Mouse (Mus musculus) A20 (cell line): ENCODE data around the gene Gng12.
"Not testable (repeated sequence)": the region's sequence is repeated elsewhere in the genome, so short reads cannot be mapped to it uniquely, and the experiment has no call there.

Source experiments
- DNase-seq: peaks from one replicate; pipeline ENCODE4 v3.0.0-alpha.2; 2011; ENCODE audit warnings: low read depth, low spot score

Gng12 gene

GRCm38 (mm10) chr6:66989037-66989436 lies 92.8 kb downstream of the Gng12 start:
- no peak for DNase-seq

DNA sequence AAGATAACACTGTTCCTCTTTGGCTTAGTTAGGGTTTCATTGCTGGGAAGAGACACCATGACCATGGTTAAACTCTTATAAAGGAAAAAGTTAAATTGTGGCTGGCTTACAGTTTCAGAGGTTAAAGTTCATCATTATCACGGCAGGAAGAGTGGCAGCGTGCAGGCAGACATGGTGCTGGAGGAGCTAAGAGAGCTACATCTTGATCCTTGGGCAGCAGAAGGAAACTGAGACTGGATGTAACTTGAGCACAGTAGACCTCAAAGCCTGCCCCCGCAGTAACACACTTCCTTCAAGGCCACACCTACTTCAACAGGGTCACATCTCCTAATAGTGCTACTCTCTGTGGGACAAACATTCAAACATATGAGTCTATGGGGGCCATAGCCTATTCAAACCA lies 93.3 kb downstream of the Gng12 start:
- DNase-seq, result no peak

DNA sequence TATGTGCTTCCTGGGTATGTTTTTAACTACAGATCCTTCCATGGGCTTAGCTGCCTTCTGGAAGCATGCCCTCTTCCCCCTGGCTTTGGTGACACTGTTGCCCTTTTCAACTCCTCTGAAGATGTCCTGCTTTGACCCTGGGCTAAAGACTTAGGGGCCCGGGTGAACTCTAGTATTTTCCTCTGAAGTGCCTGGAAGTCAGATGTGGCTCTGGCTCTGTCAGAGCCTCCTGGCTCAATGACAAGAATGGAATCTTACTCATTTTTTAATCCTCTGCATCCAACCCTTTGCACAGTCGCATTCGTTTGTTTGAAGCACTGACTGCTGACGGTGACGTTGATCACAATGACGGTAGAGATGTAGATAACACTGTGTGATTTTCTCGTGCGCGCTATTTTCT lies 96.0 kb downstream of the Gng12 start:
- no peak for DNase-seq

DNA sequence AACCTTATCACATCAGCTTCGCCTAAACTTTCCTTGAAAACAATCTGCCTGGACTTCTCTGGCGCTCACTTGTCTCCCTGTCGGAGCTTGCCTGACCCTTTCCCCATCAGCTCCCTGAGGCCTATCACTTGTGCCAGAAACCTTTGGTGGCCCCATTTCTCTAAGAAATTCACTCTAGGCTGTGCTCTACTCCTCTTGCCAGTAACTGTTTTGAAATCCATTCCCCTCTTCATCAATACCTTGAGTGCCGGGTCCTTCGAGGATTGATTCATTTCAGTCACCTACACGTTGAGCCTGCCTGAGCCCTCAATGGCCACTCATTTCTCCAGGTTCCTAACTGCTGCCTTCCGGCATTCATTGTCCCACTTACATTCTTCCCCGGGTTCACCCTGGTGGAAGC lies 96.6 kb downstream of the Gng12 start:
- DNase-seq, result no peak

- no peak for DNase-seq
These were observed 98.8 kb downstream of the Gng12 start for GRCm38 (mm10) chr6:66994981-66995380.

- no peak for DNase-seq
These were observed 99.6 kb downstream of the Gng12 start for GRCm38 (mm10) chr6:66995825-66996224.

DNA sequence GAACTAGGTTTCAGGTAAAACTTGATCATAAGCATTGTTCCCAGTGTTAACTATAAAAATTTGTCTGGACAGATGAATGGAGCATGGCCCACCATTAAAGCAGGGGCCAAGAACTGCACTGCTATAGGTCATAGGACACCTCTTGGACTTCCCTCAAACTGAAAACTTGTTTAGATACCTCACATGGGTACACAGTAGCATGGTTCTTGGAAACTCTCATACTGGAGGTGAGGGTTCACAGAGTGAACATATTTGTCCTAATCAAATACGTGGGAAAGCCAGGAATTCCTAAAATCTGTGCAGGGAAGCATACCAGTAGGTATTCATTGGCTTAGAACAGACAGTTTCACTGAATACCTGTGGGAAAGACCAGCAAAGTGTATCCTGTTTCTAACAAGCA lies 100.1 kb downstream of the Gng12 start:
- no peak for DNase-seq

DNA sequence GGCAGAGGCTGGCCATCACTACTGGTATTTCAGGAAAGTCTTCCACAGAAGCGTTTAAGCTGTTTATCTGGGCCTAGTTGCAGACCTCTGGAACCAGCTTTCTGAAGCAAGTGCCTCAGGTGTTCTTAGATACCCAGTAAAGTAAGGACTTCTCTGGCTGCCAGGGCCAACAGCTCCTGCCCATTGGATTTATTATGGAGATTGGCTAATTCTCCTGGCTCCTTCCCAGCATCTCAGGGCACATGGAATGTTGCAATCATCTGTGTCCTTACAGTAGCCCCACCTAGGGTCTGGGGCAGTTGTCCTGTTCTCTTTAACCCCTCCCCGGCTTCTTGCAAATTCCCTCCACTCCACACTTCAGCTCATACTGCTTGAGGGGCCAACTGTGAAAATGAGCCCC lies 102.4 kb downstream of the Gng12 start:
- no peak for DNase-seq

GRCm38 (mm10) chr6:66999800-67000199 lies 103.6 kb downstream of the Gng12 start:
- DNase-seq, result no peak

- DNase-seq, result no peak
These were observed 113.7 kb downstream of the Gng12 start for GRCm38 (mm10) chr6:67009888-67010287.

DNA sequence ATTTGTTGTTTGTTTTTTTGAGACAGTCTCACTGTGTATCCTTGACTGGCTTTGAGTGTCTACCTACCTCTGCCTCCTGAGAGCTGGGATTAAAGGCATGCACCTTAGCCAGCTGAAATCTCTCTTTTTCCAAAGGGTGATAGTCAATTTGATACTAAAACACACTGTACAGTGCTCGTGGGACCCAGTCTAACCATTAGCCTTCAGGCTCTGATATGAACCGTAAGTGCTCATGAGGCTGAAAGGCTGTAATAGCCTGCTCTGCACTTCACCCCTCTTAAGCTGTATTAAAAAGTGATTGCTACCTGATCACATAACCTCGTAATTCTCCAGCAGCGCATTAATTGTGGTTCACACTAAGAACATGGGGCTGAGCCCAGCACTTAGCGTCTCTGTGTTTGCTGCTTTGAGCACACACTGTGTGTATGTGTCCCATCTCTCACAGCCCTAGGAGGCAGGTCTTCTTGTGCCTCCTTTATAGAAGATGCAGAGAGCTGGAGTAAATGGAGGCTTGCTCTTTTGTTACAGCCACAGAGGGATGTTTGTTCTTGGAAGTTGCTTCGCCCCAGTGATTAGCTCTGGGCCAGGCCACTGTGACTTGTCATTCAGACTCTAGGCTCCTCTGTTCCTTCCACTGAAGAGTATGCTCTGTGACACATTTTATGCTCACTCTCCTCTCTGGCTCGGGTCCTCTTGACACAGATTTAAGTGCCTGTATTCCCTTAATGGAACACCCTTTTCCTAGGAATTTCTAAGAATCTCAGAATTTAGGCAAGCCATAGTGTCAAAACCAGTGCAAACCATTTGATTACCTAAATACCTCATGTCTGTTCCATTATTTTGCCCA lies 114.4 kb downstream of the Gng12 start:
- DNase-seq, result no peak

GRCm38 (mm10) chr6:67011217-67011518 lies 115.0 kb downstream of the Gng12 start:
- DNase-seq, result no peak

DNA sequence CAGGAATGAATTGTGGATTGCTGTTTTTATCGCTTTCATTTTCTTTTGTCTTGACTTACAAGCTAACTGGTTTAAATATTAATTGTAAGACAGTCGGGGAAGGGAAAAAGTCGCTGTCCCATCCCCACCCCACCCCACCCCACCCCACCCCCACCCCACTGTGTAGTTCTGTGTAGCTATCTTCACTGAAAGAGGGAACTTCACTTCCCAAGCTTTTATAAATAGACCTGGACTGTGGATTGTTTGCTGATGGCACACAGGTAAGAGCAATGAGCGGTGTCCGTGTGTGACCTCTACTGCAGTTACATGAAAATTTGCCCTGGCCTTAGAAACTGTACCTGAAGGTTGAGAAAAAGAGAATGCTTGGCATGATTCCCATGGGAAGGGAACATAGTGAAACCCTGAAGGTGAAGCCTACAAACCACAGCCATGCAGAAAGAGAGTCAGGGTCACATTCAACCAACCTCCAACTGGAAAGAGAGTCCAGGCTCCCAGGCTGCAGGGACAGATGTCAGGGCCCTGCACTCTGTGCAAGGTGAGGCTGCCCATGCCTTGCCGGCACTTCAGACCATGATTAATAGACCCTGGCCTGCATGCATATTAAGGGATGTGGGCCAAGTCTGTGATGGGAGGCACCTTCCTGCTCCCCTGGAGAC lies 117.2 kb downstream of the Gng12 start:
- DNase-seq, result no peak

GRCm38 (mm10) chr6:67013949-67014678 lies 117.9 kb downstream of the Gng12 start:
- no peak for DNase-seq

- DNase-seq, result no peak
These were observed 118.5 kb downstream of the Gng12 start for GRCm38 (mm10) chr6:67014679-67015075.

DNA sequence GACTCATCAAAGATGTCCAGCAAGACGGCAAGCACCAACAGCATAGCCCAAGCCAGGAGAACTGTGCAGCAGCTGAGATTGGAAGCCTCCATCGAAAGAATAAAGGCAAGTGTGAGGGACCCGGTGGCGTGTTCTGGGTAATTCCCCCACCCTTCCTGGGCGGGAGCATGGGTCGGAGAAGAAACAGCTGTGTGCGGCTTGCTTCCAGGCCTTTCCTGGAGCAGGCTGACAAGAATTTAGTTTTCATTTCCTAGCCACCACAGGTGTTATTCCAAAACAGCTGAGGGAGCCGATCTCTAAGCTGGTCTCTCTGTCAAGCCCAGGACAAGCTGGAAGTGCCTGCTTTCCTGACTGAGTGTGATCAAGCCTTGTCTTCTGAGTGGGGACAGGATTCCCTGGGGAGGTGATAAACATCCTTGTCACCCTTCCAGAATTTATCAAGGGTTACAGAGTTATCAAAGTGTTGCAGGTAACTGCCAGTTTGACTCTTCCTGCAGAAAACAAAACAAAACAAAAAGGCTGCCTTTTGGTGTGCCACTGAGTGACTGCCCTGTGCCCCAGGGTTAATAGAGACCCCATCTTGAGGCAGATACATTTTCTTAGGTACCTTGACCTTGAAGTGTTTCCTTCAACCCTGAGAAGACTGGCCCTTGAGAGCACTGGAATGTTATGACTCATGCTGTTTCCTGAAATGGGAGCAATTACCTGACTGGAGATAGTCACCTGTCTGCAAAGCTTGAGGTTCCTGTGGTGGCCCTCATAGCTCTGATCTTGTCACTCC lies 119.7 kb downstream of the Gng12 start:
- DNase-seq, result no peak

DNA sequence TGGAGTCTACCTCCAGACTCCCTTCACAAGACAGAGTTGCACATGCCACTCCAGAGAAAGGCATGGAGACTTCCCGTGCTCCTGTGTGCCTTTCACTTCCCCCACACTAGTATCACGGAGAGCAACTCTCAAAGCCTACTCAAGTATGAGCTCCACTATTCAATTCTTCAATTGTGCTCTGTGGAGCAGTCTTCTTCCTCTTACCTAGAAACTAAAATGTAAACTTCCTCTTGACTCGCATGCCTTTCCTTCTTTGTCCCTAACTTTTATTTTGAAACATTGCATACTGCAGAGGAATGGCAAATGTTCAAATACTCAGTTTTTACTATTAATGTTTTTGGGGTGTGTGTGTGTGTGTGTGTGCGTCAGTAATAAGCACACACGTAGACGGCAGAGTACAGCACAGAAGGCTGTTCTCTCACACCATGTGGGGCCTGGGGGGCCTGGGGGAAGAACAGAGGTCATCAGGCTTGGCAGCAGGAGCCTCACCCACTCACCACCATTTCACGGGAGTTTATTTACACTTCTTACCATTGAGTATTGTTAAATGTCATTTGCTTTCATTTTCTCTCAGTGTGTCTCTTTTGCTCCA lies 120.4 kb downstream of the Gng12 start:
- no peak for DNase-seq

DNA sequence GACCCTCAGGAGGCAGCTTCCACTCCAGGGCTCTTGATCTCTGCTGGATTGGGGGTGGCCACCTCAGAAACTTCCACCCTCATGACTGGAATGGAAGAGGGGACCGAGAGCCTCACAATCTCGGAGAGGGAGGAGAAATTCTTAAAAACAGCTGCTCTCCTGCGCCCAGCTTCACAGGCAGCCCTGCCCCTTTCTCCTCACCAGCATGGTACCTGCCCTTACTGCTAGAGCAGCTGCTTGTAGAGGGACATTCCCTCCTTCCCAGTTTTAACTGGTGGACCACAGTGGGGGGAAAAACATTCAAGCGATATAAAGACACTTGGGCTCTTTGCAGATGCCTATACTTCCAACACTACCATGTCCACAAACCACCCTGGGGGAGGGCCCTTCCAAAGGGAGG lies 122.2 kb downstream of the Gng12 start:
- no peak for DNase-seq

DNA sequence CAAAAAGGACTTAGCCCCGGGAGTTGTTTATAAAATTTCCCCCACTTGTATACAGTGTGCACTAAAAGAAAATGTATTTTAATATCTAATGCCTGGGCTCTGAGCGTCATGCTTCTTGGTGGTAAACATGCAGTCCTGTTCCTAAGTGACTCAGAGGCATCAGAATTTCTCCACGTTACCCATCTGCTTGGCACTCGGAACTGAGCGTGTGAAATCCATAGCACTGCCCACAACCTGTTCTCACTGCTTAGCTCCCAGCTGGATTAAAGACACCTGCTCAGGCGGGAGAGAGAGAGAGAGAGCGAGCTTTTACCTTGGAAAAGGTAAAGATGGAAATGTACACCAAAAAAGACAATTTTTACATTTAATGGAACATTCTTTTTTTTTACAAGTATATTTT lies 122.8 kb downstream of the Gng12 start:
- DNase-seq, result not testable (repeated sequence)

DNA sequence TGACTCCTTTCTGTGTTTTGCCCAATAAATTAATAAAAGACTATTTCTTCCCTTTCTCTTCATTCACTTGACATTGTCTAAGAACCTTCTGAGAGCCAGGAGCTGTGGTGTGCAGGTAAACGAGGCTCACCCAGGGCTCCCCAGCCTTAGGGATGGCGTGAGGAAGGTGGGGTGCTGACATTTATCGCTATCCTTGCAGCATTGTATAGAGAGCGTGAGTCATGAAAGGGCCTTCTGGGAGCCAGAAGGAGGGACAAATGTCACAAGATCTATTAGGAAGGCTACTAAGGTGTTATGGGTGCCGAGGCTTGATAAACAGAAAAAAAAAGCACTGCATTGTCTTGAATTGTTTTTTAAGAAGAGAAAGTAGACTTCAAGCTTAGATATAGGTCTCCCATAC lies 125.1 kb downstream of the Gng12 start:
- no peak for DNase-seq

DNA sequence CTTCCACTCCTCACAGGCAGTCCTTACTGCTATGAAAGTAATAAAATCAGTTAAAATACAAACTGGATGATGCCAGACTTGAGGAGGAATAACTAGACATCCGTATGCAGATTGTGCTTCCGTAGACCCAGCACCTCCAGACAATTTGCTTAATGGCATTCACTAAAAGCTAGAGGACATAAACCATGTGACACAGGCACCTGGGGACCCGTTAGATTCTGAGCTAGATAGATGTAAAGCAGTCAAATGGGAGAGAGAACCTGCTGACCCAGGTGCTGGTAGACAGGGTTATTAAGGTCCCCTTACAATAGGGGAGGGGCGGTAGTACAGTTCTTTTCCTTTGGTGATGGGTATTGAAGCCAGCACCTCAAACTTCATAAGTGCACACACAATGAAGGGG lies 127.5 kb downstream of the Gng12 start:
- no peak for DNase-seq

DNA sequence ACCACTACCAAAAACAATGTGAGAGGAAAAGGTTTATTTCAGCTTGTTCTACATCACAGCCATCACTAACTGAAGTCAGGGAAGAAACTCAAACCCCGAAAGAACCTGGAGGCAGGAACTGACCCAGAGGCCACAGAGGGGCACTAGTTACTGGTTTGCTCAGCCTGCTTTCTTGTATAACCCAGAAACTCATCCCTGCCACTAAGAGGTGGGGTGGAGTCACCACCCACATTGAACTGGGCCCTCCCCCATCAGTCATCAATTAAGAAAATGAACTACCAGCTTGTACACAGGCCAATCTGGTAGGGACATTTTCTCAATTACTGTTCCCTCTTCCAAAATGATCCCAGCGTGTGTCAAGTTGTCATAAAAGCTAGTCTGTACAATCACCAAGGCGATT lies 130.5 kb downstream of the Gng12 start:
- DNase-seq, result no peak
